Mouse (Mus musculus): Measurements from ENCODE around the gene Prkcz. TPM values are rescaled to one million over a fixed set of nuclear protein-coding genes. Genes with fewer than 3 reads are reported as not detected.
"Not testable (repeated sequence)": the region's sequence is repeated elsewhere in the genome, so short reads cannot be mapped to it uniquely, and the experiment has no call there.

The Prkcz gene
- polyA plus RNA-seq, 1 experiment from 2014 or later: 45.4 TPM

GRCm38 (mm10) chr4:155264521-155265321 lies 96.4 kb downstream of the Prkcz start:
- ATAC-seq: no peak
- peaks cover 7% of the 10 kb centered on the region; the same call in 1 of the 2 replicates for H3K36me3 ChIP-seq (ENCODE audit: control insufficient read depth, insufficient read depth, low read length)

GRCm38 (mm10) chr4:155252253-155252652 lies 108.9 kb downstream of the Prkcz start:
- Histone ChIP-seq H3K9me3 (replicated peaks; ENCODE audit: control insufficient read depth, low read length) (no peaks in the 10 kb centered on the region), H3K9ac (ENCODE audit: low read length) (peak overlapping the region; percentile 35; the same call in 1 of the 2 replicates), H3K27me3 (replicated peaks; ENCODE audit: control insufficient read depth, insufficient read depth, low read length) (no peaks in the 10 kb centered on the region), H3K4me3 (ENCODE audit: low read depth, low read length) (no peak overlapping the region), H3K4me2 (ENCODE audit: low read length) (0 out of 2 replicates have a peak overlapping the region, but pooled peaks have one; percentile 93), H3K36me3 (ENCODE audit: control insufficient read depth, insufficient read depth, low read length) (peaks cover 13% of the 10 kb centered on the region; the same call in 1 of the 2 replicates), H3K4me1 (ENCODE audit: control insufficient read depth, insufficient read depth, low read length) (peaks cover 20% of the 10 kb centered on the region), H3K27ac (ENCODE audit: low read depth, low read length) (no peak overlapping the region)
- WGBS: 83% methylated on average over 6 of the region's 6 CpGs
- no peak for DNase-seq (ENCODE audit: low spot score)
- no peak for ATAC-seq

More at GRCm38 (mm10) chr4:155264521-155265321, 96.4 kb downstream of the Prkcz start:
- Histone ChIP-seq H3K27ac (ENCODE audit: low read depth, low read length) (no peak overlapping the region), H3K27me3 (replicated peaks; ENCODE audit: control insufficient read depth, insufficient read depth, low read length) (no peaks in the 10 kb centered on the region), H3K9me3 (replicated peaks; ENCODE audit: control insufficient read depth, low read length) (no peaks in the 10 kb centered on the region), H3K9ac (ENCODE audit: low read length) (no peak overlapping the region), H3K4me2 (ENCODE audit: low read length) (no peak overlapping the region), H3K4me1 (ENCODE audit: control insufficient read depth, insufficient read depth, low read length) (no peaks in the 10 kb centered on the region), H3K4me3 (ENCODE audit: low read depth, low read length) (no peak overlapping the region)
- no peak for DNase-seq (ENCODE audit: low spot score)
- 88% methylated on average over 3 of the region's 3 CpGs for WGBS

- H3K4me3 ChIP-seq (ENCODE audit: low read depth, low read length): peak overlapping the region; percentile 59
- no peaks in the 10 kb centered on the region for H3K27me3 ChIP-seq (replicated peaks; ENCODE audit: control insufficient read depth, insufficient read depth, low read length)
- DNase-seq (ENCODE audit: low spot score) (peak; percentile 71), ATAC-seq (no peak)
- 0 out of 2 replicates have a peak overlapping the region, but pooled peaks have one; percentile 99 for H3K27ac ChIP-seq (ENCODE audit: low read depth, low read length)
- H3K9me3 ChIP-seq (replicated peaks; ENCODE audit: control insufficient read depth, low read length): no peaks in the 10 kb centered on the region
- H3K4me2 ChIP-seq (ENCODE audit: low read length): peak overlapping the region; percentile 93
- 27% methylated on average over 3 of the region's 3 CpGs for WGBS
- H3K9ac ChIP-seq (ENCODE audit: low read length): peak overlapping the region; percentile 88; the same call in 1 of the 2 replicates
- peaks cover 20% of the 10 kb centered on the region for H3K4me1 ChIP-seq (ENCODE audit: control insufficient read depth, insufficient read depth, low read length)
- peaks cover 6% of the 10 kb centered on the region; the same call in 1 of the 2 replicates for H3K36me3 ChIP-seq (ENCODE audit: control insufficient read depth, insufficient read depth, low read length)
Observed at GRCm38 (mm10) chr4:155251147-155251546, 110.0 kb downstream of the Prkcz start.

- ATAC-seq (no peak; the same call in 1 of the 2 replicates), DNase-seq (ENCODE audit: low spot score) (no peak)
- no peaks in the 10 kb centered on the region for H3K9me3 ChIP-seq (replicated peaks; ENCODE audit: control insufficient read depth, low read length)
- H3K36me3 ChIP-seq (ENCODE audit: control insufficient read depth, insufficient read depth, low read length): peaks cover 3% of the 10 kb centered on the region; the same call in 1 of the 2 replicates
- peak overlapping the region; percentile 93 for H3K4me2 ChIP-seq (ENCODE audit: low read length)
- 9% methylated on average over 23 of the region's 23 CpGs for WGBS
- H3K27ac ChIP-seq (ENCODE audit: low read depth, low read length): peak overlapping the region; percentile 99
- H3K27me3 ChIP-seq (replicated peaks; ENCODE audit: control insufficient read depth, insufficient read depth, low read length): no peaks in the 10 kb centered on the region
- peak overlapping the region; percentile 88 for H3K9ac ChIP-seq (ENCODE audit: low read length)
- peak overlapping the region; percentile 59 for H3K4me3 ChIP-seq (ENCODE audit: low read depth, low read length)
- H3K4me1 ChIP-seq (ENCODE audit: control insufficient read depth, insufficient read depth, low read length): peaks cover 20% of the 10 kb centered on the region
Observed at GRCm38 (mm10) chr4:155250361-155251117, 110.6 kb downstream of the Prkcz start.

GRCm38 (mm10) chr4:155249648-155250351 lies 111.4 kb downstream of the Prkcz start, which contains the start of gene Faap20:
TSS of gene Faap20 (plus strand) at chr4:155249802.
- peak within 1 kb of the TSS; percentile 88 for H3K9ac ChIP-seq (ENCODE audit: low read length)
- WGBS: under 1% methylated on average over 46 of the region's 58 CpGs
- peak; percentile 92 for ATAC-seq
- peaks cover 20% of the 10 kb centered on the region for H3K4me1 ChIP-seq (ENCODE audit: control insufficient read depth, insufficient read depth, low read length)
- H3K9me3 ChIP-seq (replicated peaks; ENCODE audit: control insufficient read depth, low read length): no peaks in the 10 kb centered on the region
- H3K4me3 ChIP-seq (ENCODE audit: low read depth, low read length): peak within 1 kb of the TSS; percentile 59
- H3K27ac ChIP-seq (ENCODE audit: low read depth, low read length): peak within 1 kb of the TSS; percentile 99
- H3K4me2 ChIP-seq (ENCODE audit: low read length): peak within 1 kb of the TSS; percentile 93
- H3K36me3 ChIP-seq (ENCODE audit: control insufficient read depth, insufficient read depth, low read length): peaks cover 3% of the 10 kb centered on the region; the same call in 1 of the 2 replicates
- H3K27me3 ChIP-seq (replicated peaks; ENCODE audit: control insufficient read depth, insufficient read depth, low read length): no peaks in the 10 kb centered on the region
- DNase-seq (ENCODE audit: low spot score): peak; percentile 93

- peak overlapping the region; percentile 88 for H3K9ac ChIP-seq (ENCODE audit: low read length)
- peak overlapping the region; percentile 93 for H3K4me2 ChIP-seq (ENCODE audit: low read length)
- peak; percentile 81 for ATAC-seq
- WGBS: 2% methylated on average over 9 of the region's 9 CpGs
- peaks cover 3% of the 10 kb centered on the region; the same call in 1 of the 2 replicates for H3K36me3 ChIP-seq (ENCODE audit: control insufficient read depth, insufficient read depth, low read length)
- peak overlapping the region; percentile 59 for H3K4me3 ChIP-seq (ENCODE audit: low read depth, low read length)
- DNase-seq (ENCODE audit: low spot score): peak; percentile 98
- no peaks in the 10 kb centered on the region for H3K9me3 ChIP-seq (replicated peaks; ENCODE audit: control insufficient read depth, low read length)
- H3K27ac ChIP-seq (ENCODE audit: low read depth, low read length): peak overlapping the region; percentile 99
- no peaks in the 10 kb centered on the region for H3K27me3 ChIP-seq (replicated peaks; ENCODE audit: control insufficient read depth, insufficient read depth, low read length)
- H3K4me1 ChIP-seq (ENCODE audit: control insufficient read depth, insufficient read depth, low read length): peaks cover 20% of the 10 kb centered on the region
Observed at GRCm38 (mm10) chr4:155249257-155249647, 111.9 kb downstream of the Prkcz start.

GRCm38 (mm10) chr4:155248054-155248453 lies 113.1 kb downstream of the Prkcz start:
- H3K27ac ChIP-seq (ENCODE audit: low read depth, low read length); H3K9me3 ChIP-seq (replicated peaks; ENCODE audit: control insufficient read depth, low read length); H3K4me2 ChIP-seq (ENCODE audit: low read length); H3K9ac ChIP-seq (ENCODE audit: low read length); DNase-seq (ENCODE audit: low spot score); H3K36me3 ChIP-seq (ENCODE audit: control insufficient read depth, insufficient read depth, low read length); H3K27me3 ChIP-seq (replicated peaks; ENCODE audit: control insufficient read depth, insufficient read depth, low read length); H3K4me3 ChIP-seq (ENCODE audit: low read depth, low read length); ATAC-seq: not testable (repeated sequence)
- H3K4me1 ChIP-seq (ENCODE audit: control insufficient read depth, insufficient read depth, low read length): peaks cover 20% of the 10 kb centered on the region
- 98% methylated on average over 3 of the region's 3 CpGs for WGBS

GRCm38 (mm10) chr4:155246691-155247105 lies 114.5 kb downstream of the Prkcz start:
- Histone ChIP-seq H3K4me2 (ENCODE audit: low read length) (no peak overlapping the region), H3K4me1 (ENCODE audit: control insufficient read depth, insufficient read depth, low read length) (peaks cover 11% of the 10 kb centered on the region), H3K9me3 (replicated peaks; ENCODE audit: control insufficient read depth, low read length) (no peaks in the 10 kb centered on the region), H3K27me3 (replicated peaks; ENCODE audit: control insufficient read depth, insufficient read depth, low read length) (no peaks in the 10 kb centered on the region), H3K4me3 (ENCODE audit: low read depth, low read length) (no peak overlapping the region), H3K27ac (ENCODE audit: low read depth, low read length) (0 out of 2 replicates have a peak overlapping the region, but pooled peaks have one; percentile 17), H3K9ac (ENCODE audit: low read length) (peak overlapping the region; percentile 17; the same call in 1 of the 2 replicates), H3K36me3 (ENCODE audit: control insufficient read depth, insufficient read depth, low read length) (no peaks in the 10 kb centered on the region)
- 63% methylated on average over 12 of the region's 12 CpGs for WGBS
- ATAC-seq (no peak), DNase-seq (ENCODE audit: low spot score) (peak; percentile 73)

All from forebrain, embryonic 14.5 days (tissue).